Mouse (Mus musculus) heart, embryonic 10.5 days (tissue): ENCODE measurements around the gene Tead1. TPM values are rescaled to one million over a fixed set of nuclear protein-coding genes. Genes with fewer than 3 reads are reported as not detected.
A peak's percentile ranks its signal among the peaks of the same experiment; 100 is the strongest.

Experiments
- DNase-seq: peaks from one replicate; pipeline ENCODE4 v3.0.0-alpha.2; 2017; ENCODE audit warnings: low spot score
- H3K27ac ChIP-seq: fragments of 300-500 bp; sonication (generic); 2 replicates; pipeline ENCODE4 v1.5.1; 2016; ENCODE audit warnings: mild to moderate bottlenecking
- H3K27me3 ChIP-seq: fragments of 300-500 bp; sonication (generic); 2 replicates; pipeline ENCODE4 v1.6.1; 2016; ENCODE audit warnings: mild to moderate bottlenecking; ENCODE audit not compliant: poor library complexity, insufficient read depth, severe bottlenecking
- H3K36me3 ChIP-seq: fragments of 300-500 bp; sonication (generic); 2 replicates; pipeline ENCODE4 v1.6.1; 2016; ENCODE audit warnings: mild to moderate bottlenecking, moderate library complexity
- H3K4me1 ChIP-seq: fragments of 300-500 bp; sonication (generic); 2 replicates; pipeline ENCODE4 v1.6.1; 2016; ENCODE audit warnings: mild to moderate bottlenecking
- H3K4me3 ChIP-seq: fragments of 300-500 bp; sonication (generic); 2 replicates; pipeline ENCODE4 v1.5.1; 2016; ENCODE audit warnings: mild to moderate bottlenecking, moderate library complexity
- H3K9me3 ChIP-seq: fragments of 300-500 bp; sonication (generic); 2 replicates; pipeline ENCODE4 v1.6.1; 2016; ENCODE audit warnings: mild to moderate bottlenecking, moderate library complexity
- WGBS: fragments of 180-500 bp; shearing (Covaris S2); methylation state at CpG from one replicate; pipeline ENCODE4 v1.1.7; 2016; 5-methylcytosine and 5-hydroxymethylcytosine counted together
- microRNA-seq: library from miRNA; unstranded; fragments of <30 nt; microRNA quantifications from one replicate; pipeline ENCODE4, GENCODE M21; 2017
- polyA plus RNA-seq: library from polyadenylated mRNA; unstranded; fragments of >200 nt; fragmentation: Nextera tagmentation; extraction: Ambion mirVana; gene quantifications from 2 replicates; pipeline ENCODE4 v1.2.1, GENCODE M21; 2016

Gene Tead1
- polyA plus RNA-seq, 1 experiment from 2014 or later: 19.7 TPM

DNA sequence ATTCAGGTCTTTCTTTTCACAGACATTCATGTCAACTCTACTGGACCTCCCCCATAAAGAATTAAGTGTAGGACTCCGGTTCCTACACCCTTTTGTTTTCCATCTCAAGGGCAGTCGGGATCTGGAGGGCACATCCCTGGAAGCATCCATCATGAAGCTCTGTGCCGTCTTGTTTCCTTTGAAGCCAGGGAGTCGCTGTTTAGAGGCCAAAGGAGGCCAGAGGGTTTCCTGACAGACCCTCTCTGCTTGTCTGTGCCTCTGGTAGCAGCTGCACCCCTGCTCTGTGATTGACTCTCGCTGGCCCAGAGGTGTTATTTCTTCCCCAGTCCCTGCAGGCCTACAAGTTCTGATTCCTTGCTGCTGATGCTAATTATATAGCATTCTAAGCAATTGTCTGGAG is 259.8 kb downstream of the Tead1 start:
- Histone ChIP-seq H3K27ac (no peak overlapping the region), H3K9me3 (no peaks in the 10 kb centered on the region), H3K4me1 (no peaks in the 10 kb centered on the region), H3K27me3 (no peaks in the 10 kb centered on the region), H3K4me3 (no peak overlapping the region), H3K36me3 (no peaks in the 10 kb centered on the region)
- WGBS: 45% methylated on average over 5 of the region's 5 CpGs
- DNase-seq: no peak

DNA sequence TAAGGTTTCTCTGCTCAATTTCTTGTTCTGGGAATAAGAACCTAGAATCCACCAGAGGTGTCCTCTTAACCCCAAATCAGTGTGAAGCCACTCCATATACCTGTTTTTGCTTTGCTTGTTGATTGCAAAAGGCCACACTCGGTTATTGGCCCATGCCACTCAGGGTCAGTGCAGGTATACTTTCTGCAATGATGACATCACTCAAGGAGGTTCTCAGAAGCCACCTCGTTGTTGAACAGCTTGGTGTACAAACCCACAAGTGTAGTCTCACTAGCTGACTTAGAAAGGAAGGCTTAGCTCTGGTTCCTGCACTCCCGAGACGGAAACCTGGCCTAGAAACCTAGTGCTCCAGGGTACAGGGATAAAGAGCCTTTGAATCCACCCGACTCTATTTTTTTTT is 263.4 kb downstream of the Tead1 start:
- no peaks in the 10 kb centered on the region for H3K27me3 ChIP-seq
- WGBS: 73% methylated on average over 5 of the region's 5 CpGs
- no peaks in the 10 kb centered on the region for H3K36me3 ChIP-seq
- no peak for DNase-seq
- H3K9me3 ChIP-seq: no peaks in the 10 kb centered on the region
- H3K27ac ChIP-seq: no peak overlapping the region
- no peak overlapping the region for H3K4me3 ChIP-seq
- no peaks in the 10 kb centered on the region for H3K4me1 ChIP-seq

DNA sequence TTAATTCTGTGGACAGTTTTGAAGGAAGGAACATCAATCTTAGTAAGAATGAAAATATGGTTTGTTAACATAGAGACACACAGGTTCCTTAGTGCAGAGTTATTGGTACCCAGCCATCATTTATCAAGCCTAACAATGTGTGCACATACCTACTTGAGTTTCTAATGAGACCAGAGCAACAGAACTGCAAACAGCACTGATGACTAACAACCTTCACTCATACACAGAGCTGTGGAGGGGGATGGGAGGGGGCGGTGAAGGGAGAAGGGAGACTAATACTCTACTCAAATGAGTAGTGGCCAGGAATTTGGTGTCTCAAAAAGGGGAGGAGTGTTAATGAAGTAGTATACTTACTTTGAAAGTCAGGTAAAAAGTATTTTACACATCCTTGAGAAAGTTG is 263.9 kb downstream of the Tead1 start:
- 82% methylated on average over 1 of the region's 1 CpGs for WGBS
- H3K4me1 ChIP-seq: no peaks in the 10 kb centered on the region

DNA sequence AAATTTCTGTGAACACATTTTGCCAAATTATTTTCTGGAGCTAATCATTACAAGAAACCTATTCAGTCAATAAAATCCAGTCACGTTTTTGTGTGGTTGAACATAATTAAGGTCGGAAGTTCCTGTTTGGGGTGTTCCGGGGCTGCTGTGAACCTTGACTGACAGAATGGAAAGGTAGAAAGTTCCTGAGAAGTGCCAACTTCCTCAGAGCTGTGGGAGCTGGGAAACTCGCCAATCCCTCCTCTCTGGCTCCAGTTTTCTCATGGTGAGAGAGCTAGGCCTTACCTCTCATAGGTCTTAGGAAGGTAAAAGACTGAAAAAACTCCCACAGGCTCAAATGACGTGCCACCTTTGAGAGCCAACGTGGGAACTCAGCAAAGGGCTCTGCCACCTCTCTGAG is 267.6 kb downstream of the Tead1 start:
- no peak overlapping the region for H3K27ac ChIP-seq
- no peaks in the 10 kb centered on the region for H3K9me3 ChIP-seq
- WGBS: 53% methylated on average over 6 of the region's 6 CpGs
- no peak for DNase-seq
- peaks cover 12% of the 10 kb centered on the region; the same call in 1 of the 2 replicates for H3K27me3 ChIP-seq
- H3K36me3 ChIP-seq: no peaks in the 10 kb centered on the region
- H3K4me1 ChIP-seq: no peaks in the 10 kb centered on the region
- no peak overlapping the region for H3K4me3 ChIP-seq

More for the DNA sequence above, 263.9 kb downstream of the Tead1 start:
- no peak overlapping the region for H3K4me3 ChIP-seq
- no peaks in the 10 kb centered on the region for H3K9me3 ChIP-seq
- no peak for DNase-seq
- H3K27ac ChIP-seq: no peak overlapping the region
- H3K36me3 ChIP-seq: no peaks in the 10 kb centered on the region
- H3K27me3 ChIP-seq: no peaks in the 10 kb centered on the region

DNA sequence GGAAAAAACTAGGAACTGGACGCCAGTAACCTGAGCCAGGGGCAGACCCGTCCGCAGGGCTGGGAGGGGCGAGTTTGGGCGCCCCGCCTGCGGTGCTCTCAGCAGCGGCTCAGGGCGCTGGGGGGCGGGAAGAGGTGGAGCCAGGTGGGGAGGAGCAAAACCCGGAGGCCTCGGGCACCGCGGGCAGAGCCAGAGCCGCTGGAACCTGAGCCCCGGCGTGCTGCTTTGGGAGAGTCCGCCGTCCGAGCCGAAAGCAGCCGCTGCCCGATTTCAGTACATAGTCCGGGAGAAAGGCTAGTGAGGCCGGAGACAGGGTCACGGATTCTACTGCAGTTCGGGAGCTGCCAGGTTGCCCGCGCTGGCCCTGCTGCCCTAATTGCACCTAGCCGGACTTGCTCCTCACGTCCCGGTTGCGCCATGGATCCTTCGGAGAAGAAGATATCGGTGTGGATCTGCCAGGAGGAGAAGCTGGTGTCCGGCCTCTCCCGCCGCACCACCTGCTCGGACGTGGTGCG is 274.7 kb downstream of the Tead1 start, which contains the start of gene Rassf10:
TSS of gene Rassf10 (plus strand) at position 186 of the 515 bp plus-strand sequence.
- peak; percentile 93 for DNase-seq
- under 1% methylated on average over 41 of the region's 41 CpGs for WGBS
- peak within 1 kb of the TSS; percentile 66 for H3K4me3 ChIP-seq
- peak within 1 kb of the TSS; percentile 79 for H3K27ac ChIP-seq
- no peaks in the 10 kb centered on the region for H3K9me3 ChIP-seq
- peaks cover 66% of the 10 kb centered on the region for H3K27me3 ChIP-seq
- peaks cover 30% of the 10 kb centered on the region for H3K4me1 ChIP-seq
- H3K36me3 ChIP-seq: no peaks in the 10 kb centered on the region

DNA sequence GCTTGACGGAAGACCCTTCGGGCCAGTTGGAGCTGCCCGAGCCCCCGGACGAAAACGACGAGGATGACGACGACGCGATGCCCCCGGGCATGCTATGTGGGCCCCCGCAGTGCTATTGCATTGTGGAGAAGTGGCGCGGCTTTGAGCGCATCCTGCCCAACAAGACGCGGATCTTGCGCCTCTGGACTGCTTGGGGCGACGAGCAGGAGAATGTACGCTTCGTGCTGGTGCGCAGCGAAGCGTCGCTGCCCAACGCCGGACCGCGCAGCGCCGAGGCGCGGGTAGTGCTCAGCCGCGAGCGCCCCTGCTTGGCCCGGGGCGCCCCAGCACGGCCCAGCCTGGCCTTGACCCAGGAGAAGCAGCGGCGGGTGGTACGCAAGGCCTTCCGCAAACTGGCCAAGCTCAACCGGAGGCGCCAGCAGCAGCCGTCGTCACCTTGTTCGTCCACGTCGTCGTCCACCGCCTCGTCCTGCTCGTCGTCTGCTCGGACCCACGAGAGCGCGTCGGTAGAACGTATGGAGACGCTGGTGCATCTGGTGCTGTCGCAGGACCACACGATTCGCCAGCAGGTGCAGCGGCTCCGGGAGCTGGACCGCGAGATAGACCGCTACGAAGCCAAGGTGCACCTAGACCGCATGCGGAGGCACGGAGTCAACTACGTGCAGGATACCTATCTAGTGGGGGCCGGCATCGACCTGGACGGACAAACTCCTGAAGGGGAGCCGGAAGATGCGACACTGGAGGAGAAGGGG is 275.4 kb downstream of the Tead1 start:
- H3K9me3 ChIP-seq: no peaks in the 10 kb centered on the region
- H3K4me3 ChIP-seq: peak overlapping the region; percentile 66
- H3K27me3 ChIP-seq: peaks cover 66% of the 10 kb centered on the region
- no peaks in the 10 kb centered on the region for H3K36me3 ChIP-seq
- 1% methylated on average over 82 of the region's 82 CpGs for WGBS
- peaks cover 30% of the 10 kb centered on the region for H3K4me1 ChIP-seq
- H3K27ac ChIP-seq: peak overlapping the region; percentile 79
- DNase-seq: peak; percentile 75

DNA sequence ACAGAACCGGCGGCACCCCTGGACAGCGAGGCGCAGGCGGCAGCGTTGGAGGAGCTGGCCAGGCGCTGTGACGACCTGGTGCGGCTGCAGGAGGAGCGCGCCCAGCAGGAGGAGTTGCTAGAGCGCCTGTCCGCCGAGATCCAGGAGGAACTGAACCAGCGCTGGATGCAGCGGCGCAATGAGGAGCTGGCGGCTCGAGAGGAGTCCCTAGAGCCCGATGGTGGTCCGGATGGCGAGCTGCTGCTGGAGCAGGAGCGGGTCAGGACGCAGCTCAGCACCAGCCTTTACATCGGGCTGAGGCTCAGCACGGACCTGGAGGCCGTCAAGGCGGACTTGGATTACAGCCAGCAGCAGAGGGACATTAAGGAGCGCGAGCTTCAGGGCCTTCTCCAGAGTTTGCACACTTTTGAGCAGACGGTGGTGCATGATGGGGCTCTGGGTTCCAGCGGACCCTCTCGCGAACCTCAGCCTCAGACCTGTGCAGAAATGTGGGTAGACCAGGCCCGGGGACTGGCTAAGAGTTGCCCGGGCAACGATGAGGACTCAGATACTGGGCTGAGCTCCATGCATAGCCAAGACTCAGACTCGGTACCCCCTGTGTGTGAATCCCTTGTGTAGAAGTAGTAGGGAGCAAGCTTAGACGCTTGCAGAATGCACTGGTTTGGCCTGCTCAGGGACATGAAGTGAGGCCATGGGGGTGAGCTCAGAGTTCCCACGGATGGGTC is 276.1 kb downstream of the Tead1 start:
- Histone ChIP-seq H3K36me3 (no peaks in the 10 kb centered on the region), H3K4me3 (peak overlapping the region; percentile 66), H3K9me3 (no peaks in the 10 kb centered on the region), H3K27me3 (peaks cover 62% of the 10 kb centered on the region), H3K27ac (peak overlapping the region; percentile 79), H3K4me1 (peaks cover 30% of the 10 kb centered on the region)
- peak; percentile 75 for DNase-seq
- 3% methylated on average over 40 of the region's 40 CpGs for WGBS

DNA sequence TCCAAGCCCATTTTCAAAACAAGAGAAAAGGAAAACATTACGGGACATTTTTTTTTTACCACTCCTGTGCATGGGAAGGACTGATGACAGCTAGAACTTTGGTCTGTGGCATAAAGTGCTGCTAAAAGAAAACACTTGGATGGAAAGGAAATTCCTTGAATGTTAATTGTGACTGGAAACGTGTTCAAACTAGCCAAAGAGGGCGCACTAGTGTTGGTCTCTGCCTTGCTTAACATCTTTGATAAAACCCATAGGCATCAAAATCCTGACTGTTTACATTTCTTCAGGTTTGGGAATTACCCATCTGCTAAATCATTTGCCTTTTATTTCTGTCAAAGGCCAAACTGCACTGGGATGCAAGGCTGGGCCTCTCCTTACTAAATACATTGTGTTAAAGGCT is 276.8 kb downstream of the Tead1 start:
- no peaks in the 10 kb centered on the region for H3K9me3 ChIP-seq
- H3K36me3 ChIP-seq: no peaks in the 10 kb centered on the region
- H3K27me3 ChIP-seq: peaks cover 55% of the 10 kb centered on the region
- peaks cover 30% of the 10 kb centered on the region for H3K4me1 ChIP-seq
- no peak for DNase-seq
- WGBS: 29% methylated on average over 3 of the region's 3 CpGs
- no peak overlapping the region for H3K27ac ChIP-seq
- peak overlapping the region; percentile 66; the same call in 1 of the 2 replicates for H3K4me3 ChIP-seq

Small RNA genes lying within 50 kb of the gene (microRNA-seq; reads per million reads assigned to microRNA genes)
- gene Gm44462: not detected
